Mouse (Mus musculus): ENCODE measurements around the gene Myo10.

Myo10 gene

DNA sequence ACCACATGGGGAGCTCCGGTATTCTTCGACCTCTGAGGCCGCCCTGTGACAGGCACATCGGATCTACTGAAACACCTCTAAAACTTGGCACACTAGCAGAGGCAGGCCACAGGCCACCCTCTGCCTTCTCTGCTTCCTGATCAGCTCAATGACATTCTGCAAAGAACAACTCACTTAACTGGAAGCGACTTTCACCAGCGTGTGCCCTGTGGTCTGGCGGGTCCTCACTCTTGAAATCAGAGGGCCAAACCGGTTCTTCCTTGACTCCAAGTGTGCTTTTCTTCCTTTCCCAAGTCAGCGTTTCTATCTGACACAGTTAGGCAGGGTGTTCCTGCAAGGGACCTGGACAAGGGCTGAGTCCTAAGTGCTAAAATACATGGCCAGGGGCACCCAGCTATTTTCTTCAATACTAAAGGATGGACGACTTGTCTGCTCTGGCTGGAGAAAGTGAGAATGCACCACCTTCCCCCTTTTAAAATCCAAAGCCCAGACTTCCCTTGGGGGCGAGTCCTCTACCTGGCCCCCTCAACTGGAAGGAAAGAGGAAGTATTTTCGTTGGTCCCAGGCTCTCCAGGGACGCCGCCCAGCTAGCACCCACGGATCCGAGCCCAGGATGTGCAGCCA, 220.2 kb downstream of the Myo10 start:
- DNase-seq (ENCODE audit: low spot score in 2 of 2): no peak

DNA sequence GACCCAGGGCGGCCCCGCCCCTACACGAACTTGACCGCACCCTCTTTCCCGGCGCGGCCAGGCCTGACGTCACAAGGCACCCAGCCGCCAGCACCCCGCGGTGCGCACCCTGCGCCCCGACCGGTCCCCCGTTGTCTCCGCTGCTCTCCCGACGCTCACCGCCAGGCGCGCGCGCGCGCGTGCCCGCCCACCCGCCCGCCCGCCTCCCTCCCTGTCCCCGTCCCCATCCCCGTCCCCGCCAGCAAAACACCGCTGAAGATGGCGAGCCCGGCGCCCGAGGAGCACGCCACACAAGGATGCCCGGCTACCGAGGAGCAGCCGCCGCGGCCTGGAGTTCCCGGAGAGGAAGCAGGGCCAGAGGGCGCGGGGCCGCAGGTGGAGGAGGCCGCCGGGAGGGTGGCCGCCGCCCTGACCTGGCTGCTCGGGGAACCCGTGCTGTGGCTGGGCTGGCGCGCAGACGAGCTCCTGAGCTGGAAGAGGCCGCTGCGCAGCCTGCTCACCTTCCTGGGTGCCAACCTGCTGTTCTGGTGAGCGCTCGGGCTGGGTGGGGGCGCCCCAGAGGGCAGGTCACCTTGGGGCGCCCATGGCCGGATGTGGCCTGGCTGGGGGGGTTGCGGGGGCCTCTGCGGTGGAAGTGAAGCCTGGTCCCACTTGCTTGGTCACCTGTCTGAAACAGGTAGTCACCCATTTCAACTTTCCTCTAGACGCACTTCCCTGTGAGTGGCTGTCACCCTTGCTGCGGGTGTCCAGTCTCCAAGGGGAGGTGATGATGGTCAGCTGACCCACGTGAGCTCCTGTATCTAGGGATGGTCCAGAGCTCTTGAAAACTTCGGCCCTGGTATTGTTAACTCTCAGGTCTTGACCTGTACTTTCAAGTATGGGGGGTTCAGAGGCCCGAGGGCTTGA, 221.0 kb downstream of the Myo10 start, which contains the start of gene Retreg1:
Retreg1 (plus strand) TSS at position 95 of the 906 bp plus-strand sequence.
- DNase-seq (ENCODE audit: low spot score in 2 of 2): peak; percentile 68 to 76

DNA sequence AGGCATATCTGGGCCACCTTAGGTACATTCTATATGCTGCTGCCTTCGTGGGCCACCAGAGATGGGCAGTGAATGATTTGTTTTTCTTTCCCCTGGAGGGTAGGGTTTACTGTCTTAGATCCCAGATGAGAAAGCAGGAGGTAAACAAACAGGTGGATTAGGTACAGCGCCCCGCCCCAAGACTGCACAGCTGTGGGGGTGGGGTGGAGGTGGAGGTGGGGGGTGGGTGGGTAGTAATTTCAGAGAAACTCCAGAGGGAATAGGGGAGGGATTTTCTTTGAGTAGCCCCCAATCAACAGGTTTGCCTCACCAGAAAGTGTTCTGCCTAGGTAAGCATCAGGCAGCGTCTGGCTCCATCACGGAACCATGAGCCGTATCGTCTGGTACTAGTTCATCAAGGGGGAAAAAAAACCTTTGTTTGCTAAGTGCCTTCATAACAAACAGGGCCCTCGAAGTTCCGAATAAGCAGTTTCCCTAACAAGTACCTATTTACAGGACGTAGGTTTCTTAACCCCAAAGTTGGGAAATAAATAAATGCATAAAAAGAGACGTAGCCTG, 221.8 kb downstream of the Myo10 start:
- no peak for DNase-seq (ENCODE audit: low spot score in 2 of 2)

DNA sequence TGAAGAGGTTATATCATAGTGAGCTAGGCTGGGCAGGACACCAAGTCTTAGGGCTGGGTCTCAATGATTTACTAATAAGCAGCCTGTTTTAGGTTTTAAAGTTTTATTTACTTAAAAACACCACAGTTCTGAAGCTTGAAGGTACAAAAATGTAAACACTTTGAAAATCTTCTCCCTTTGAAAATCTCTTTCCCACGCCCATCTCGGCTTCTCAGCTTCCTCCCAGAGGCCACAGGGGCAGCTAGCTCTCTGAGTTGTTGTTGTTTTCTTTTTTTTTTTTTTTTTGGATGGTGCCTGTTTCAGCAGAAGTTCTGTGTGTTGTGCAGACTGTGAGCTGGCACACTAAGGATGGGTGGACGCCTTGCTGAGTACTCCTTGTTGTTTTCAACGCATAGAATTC, 222.4 kb downstream of the Myo10 start:
- DNase-seq (ENCODE audit: low spot score in 2 of 2): no peak

DNA sequence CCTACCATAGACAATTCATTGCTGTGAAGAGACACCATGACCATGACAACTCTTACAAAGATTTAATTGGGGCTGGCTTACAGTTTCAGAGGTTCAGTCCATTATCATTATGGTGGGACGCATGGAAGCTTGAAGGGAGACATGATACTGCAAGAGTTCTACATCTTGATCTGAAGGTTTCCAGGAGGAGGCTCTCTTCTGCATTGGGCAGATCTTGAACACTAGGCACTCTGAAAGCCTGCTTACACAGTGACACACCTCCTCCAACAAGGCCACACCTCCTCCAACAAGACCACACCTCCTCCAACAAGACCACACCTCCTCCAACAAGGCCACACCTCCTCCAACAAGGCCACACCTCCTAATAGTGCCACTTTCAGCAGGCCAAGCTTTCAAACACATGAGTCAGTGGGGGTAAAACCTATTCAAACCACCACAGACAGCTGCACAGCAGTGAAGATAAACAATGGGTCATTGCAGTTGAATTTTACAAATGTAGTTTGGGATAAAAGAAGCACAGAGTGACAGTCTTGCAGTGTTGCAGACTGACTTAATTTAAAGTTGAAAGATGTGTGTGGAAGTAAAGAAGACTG, 225.3 kb downstream of the Myo10 start:
- DNase-seq (ENCODE audit: low spot score in 2 of 2): no peak

DNA sequence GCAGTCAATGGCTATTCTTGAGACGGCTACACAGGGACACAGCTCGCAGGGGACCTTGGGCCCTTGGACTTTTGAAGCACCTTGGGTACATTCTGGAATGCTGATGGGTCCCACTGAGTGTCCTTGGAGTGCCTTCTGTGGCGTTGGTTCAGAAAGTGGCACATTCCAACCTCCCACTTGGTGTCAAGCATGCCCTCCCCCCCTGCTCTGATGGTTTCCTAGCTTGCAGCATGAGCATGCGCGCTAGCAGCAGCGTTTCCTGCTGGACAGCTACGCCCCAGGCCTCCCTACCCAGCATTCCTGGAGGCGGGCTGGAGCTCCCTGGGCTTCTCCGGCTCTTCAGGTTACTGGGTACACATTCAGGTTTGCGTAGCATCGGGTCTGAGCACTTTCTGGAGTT, 228.2 kb downstream of the Myo10 start:
- no peak for DNase-seq (ENCODE audit: low spot score in 2 of 2)

DNA sequence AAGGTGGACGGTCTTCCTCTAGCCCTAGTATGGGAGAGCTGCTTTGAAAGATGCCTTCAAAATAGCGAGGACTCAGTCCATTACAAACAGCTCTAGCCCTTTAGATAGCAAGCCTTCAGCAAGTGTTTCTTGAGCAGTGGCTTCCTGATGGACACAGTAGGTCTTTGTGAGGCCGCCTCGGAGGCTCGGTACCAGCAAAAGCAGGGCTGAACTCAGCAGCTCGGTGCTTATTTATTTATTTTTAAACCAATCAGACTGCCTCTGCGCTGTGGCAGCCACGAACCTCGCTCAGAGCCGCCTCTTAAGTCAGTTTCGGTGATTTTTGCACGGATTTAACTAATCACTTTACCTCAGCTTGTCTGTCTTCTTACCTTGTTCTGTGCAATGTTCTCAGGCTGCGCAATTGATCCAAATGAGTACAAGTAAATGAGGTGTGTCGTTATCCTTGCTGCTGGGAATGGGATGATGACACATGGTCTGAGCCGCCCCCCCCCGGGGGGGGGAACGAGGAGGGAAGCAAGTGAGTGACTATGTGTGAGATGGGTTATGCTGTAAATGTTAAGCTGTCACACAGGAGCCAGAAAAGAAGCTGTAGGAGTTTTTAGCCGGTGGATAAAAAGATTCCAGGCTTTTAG, 232.1 kb downstream of the Myo10 start:
- peak in 1 of 2 experiments; percentile 28 for DNase-seq (ENCODE audit: low spot score in 2 of 2)

- no peak for DNase-seq (ENCODE audit: low spot score in 2 of 2)
These were observed 236.3 kb downstream of the Myo10 start for GRCm38 (mm10) chr15:25858611-25859058.

DNA sequence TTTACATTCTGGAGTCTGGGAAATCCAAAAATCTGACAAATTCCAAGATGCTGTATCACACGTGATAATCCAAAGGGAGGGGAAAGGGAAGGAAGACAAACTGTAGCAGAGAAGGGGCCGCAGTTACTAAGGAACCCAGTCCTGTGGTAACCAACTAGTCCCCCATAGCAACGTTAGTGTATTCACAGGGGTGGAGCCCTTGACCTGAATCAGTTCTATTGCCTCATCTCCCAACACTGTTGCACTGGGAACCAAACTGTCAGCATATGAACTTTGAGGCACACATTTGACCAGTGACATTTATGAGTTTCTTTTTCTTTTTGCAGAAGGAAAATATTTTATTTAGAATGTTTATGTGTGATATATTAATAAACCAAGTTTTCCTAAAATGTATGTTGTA, 237.1 kb downstream of the Myo10 start:
- no peak for DNase-seq (ENCODE audit: low spot score in 2 of 2)

DNA sequence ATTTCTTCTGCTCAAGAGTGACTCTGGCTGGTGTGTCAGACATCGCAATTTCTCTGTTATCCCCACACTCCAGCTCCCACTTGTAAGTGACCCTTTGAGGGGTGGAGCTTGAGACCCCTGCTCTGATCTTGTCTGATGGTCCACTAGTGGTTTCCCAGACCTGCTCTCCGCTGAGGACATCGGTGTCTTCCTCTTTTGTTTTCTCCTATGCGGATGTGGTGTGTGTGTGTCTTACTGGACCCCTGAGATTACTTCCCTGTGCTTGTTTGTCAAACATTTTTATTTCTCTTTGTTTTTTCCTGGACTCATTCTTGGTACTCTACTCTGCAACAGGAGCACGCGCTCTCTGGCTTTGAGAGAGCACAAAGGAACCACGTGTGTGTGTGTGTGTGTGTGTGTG, 239.6 kb downstream of the Myo10 start:
- DNase-seq (ENCODE audit: low spot score in 2 of 2): no peak
